Mouse (Mus musculus) hindbrain, embryonic 14.5 days (tissue): ENCODE data around the gene Auts2. TPM values are rescaled to one million over a fixed set of nuclear protein-coding genes. Genes with fewer than 3 reads are reported as not detected.

Experiments used
- ATAC-seq: fragments of 200-750 bp; cut with Nextera tagmentation; 2 replicates; pipeline ENCODE4 v1.8.0; 2017; ENCODE audit warnings: moderate number of reproducible peaks, mild to moderate bottlenecking, moderate TSS enrichment, moderate library complexity; ENCODE audit not compliant: low FRiP score
- DNase-seq: peaks from one replicate; pipeline ENCODE4 v3.0.0-alpha.2; 2015; ENCODE audit warnings: low spot score
- H3K27ac ChIP-seq: fragments of 300-500 bp; sonication (generic); 2 replicates; pipeline ENCODE4 v1.5.1; 2014; ENCODE audit warnings: mild to moderate bottlenecking, moderate library complexity
- H3K27me3 ChIP-seq: fragments of 300-500 bp; sonication (generic); 2 replicates; pipeline ENCODE4 v1.6.1; 2014; ENCODE audit warnings: mild to moderate bottlenecking, low read length, mixed read lengths; ENCODE audit not compliant: control insufficient read depth, insufficient read depth
- H3K36me3 ChIP-seq: fragments of 300-500 bp; sonication (generic); replicated peaks from 2 replicates; pipeline ENCODE4 v1.6.1; 2014; ENCODE audit not compliant: control insufficient read depth, insufficient read depth
- H3K4me1 ChIP-seq: fragments of 300-500 bp; sonication (generic); replicated peaks from 2 replicates; pipeline ENCODE4 v1.6.1; 2014; ENCODE audit warnings: antibody characterized with exemption, low read length, mixed read lengths; ENCODE audit not compliant: control insufficient read depth, insufficient read depth
- H3K4me2 ChIP-seq: fragments of 300-500 bp; sonication (generic); replicated peaks from 2 replicates; pipeline ENCODE4 v1.6.1; 2014; ENCODE audit warnings: mild to moderate bottlenecking, moderate library complexity
- H3K4me3 ChIP-seq: fragments of 300-500 bp; sonication (generic); replicated peaks from 2 replicates; pipeline ENCODE4 v1.5.1; 2014; ENCODE audit warnings: mild to moderate bottlenecking, low read length
- H3K9ac ChIP-seq: fragments of 300-500 bp; sonication (generic); 2 replicates; pipeline ENCODE4 v1.6.1; 2014
- H3K9me3 ChIP-seq: fragments of 300-500 bp; sonication (generic); 2 replicates; pipeline ENCODE4 v1.6.1; 2016; ENCODE audit warnings: low read length; ENCODE audit not compliant: control insufficient read depth
- WGBS: fragments of 180-500 bp; shearing (Covaris S2); extraction: QIAGEN DNeasy Blood & Tissue Kit; methylation state at CpG from one replicate; pipeline ENCODE4 v1.1.7; 2014; 5-methylcytosine and 5-hydroxymethylcytosine counted together
- polyA plus RNA-seq: library from polyadenylated mRNA; unstranded; fragments of >200 nt; fragmentation: Nextera tagmentation; extraction: Ambion mirVana; gene quantifications from 2 replicates; pipeline ENCODE4 v1.2.1, GENCODE M21; 2014

The Auts2 gene
- polyA plus RNA-seq, 1 experiment from 2014 or later = 61.8 TPM

DNA sequence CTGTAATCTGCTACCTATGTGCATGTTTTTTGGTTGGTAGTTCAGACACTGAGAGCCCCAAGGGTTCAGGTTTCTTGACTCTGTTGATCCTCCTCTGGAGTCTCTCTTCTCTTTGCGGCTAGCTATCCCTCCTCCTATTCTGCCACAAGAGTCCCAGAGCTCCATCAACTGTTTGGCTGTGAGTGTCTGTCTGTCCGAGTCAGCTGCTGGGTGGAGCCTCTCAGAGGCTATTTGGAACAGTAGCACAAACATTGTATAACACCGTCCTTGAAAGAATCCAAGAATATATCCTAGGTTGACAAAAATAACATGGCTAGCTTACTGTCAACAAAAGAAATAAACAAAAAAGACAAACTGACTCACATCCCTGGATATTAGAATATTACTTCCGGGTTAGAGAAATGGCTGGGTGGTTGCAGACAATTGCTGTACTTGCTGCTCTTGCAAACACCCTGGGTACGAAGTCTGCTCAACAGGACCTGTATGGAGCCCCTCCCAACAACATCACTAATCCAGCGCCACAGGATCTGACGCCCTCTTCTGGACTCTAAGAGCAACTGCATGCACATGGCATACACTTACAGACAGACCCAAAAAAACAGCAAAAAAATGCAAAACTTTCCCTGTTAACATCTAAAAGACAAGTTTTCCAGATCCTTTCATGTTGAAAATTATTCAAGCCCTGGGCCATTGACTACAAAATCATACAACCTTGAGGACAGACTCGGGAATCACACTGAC is 428.4 kb downstream of the Auts2 start:
- Histone ChIP-seq H3K4me3 (no peak overlapping the region), H3K36me3 (no peaks in the 10 kb centered on the region), H3K27me3 (no peaks in the 10 kb centered on the region), H3K27ac (no peak overlapping the region), H3K9me3 (no peaks in the 10 kb centered on the region), H3K9ac (no peak overlapping the region), H3K4me2 (no peak overlapping the region), H3K4me1 (peaks cover 6% of the 10 kb centered on the region; the same call in 1 of the 2 replicates)
- DNase-seq (no peak), ATAC-seq (no peak)
- 71% methylated on average over 8 of the region's 8 CpGs for WGBS

DNA sequence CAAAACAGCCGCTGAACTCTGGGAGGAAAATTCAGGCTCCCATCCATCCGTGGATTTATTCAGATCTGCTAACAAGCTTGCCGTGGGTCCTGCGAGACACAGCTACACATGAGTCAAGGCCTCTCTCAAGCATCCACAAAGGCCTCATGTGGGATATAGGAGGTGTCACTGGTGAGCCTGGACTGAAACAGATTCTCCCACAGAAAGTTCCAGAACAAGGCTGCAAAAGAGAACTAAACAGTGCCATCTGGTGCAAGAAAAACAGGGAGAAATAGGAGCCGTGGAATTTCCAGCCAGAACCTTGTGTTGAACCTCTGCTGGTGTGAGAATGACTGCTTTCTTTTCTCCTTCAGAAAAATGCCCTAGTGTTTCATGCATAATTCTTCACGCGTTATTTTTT is 429.7 kb downstream of the Auts2 start:
- no peak overlapping the region for H3K4me2 ChIP-seq
- no peak overlapping the region for H3K27ac ChIP-seq
- peak; percentile 69 for DNase-seq
- H3K9ac ChIP-seq = no peak overlapping the region
- H3K36me3 ChIP-seq = no peaks in the 10 kb centered on the region
- WGBS = 69% methylated on average over 7 of the region's 7 CpGs
- no peak; the same call in 1 of the 2 replicates for ATAC-seq
- no peaks in the 10 kb centered on the region for H3K27me3 ChIP-seq
- peaks cover 6% of the 10 kb centered on the region; the same call in 1 of the 2 replicates for H3K4me1 ChIP-seq
- no peak overlapping the region for H3K4me3 ChIP-seq
- H3K9me3 ChIP-seq = no peaks in the 10 kb centered on the region

DNA sequence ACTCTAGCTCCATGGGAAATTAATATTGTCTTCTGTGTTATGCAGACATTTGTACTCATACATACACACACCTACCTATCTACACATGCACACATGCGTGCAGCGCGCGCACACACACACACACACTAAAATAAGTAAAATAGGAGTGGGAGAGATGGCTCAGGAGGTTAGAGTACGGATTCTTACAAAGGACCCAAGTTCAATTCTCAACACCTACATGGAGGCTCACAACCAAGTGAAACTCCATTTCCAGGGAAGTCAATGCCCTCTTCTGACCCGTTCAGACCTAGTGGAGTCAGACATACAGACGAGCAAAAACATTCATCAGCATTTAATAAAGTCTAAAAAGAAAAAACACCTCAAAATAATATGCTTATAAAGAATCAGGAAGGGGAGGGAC is 430.5 kb downstream of the Auts2 start:
- 96% methylated on average over 7 of the region's 7 CpGs for WGBS

DNA sequence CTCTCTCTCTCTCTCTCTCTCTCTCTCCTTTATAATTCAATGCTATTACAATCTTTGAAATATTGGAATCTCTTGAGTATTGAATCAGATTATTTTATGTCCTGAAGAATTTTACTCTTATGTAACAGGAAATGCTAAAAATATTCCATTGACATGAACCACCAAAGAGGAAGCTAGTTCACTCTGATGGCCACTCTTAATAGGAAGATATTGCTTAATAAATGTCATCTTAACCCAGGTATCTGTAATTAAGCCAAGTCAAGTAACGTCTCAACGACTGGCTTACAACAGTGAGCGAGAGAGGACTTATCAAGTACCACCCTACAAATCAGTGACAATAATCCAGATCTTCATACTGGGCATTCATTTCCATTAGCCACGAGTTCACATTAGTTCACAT is 440.7 kb downstream of the Auts2 start:
- Histone ChIP-seq H3K36me3 (no peaks in the 10 kb centered on the region), H3K9ac (no peak overlapping the region), H3K27ac (no peak overlapping the region), H3K4me2 (no peak overlapping the region), H3K4me3 (no peak overlapping the region), H3K4me1 (peaks cover 11% of the 10 kb centered on the region; the same call in 1 of the 2 replicates), H3K27me3 (no peaks in the 10 kb centered on the region), H3K9me3 (no peaks in the 10 kb centered on the region)
- ATAC-seq (no peak), DNase-seq (no peak)
- WGBS = 92% methylated on average over 4 of the region's 4 CpGs

More for the DNA sequence above, 430.5 kb downstream of the Auts2 start:
- H3K9me3 ChIP-seq = no peaks in the 10 kb centered on the region
- no peak overlapping the region for H3K4me3 ChIP-seq
- H3K27ac ChIP-seq = no peak overlapping the region
- peaks cover 6% of the 10 kb centered on the region; the same call in 1 of the 2 replicates for H3K4me1 ChIP-seq
- no peak overlapping the region for H3K9ac ChIP-seq
- no peaks in the 10 kb centered on the region for H3K36me3 ChIP-seq
- no peaks in the 10 kb centered on the region for H3K27me3 ChIP-seq
- DNase-seq (no peak), ATAC-seq (no peak)
- H3K4me2 ChIP-seq = no peak overlapping the region

DNA sequence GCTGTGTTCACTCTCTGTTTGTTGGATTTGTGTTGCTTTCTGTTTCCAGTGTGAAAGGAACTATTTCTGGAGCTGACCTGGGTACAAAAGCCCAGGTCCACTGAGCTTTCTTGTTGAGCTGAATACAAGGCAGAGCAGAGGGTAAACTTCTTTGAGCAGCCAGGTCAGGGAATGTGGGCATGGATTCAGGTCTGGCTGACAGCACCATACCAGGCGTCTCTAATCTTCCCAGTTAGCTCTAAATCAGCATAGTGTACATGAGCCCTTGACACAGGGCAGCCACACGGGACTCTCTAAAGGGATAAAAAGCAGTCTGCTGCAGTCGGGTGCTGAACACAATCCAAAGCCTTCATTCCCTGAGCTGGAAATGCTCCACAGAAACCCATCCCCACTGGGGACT is 444.7 kb downstream of the Auts2 start:
- Histone ChIP-seq H3K27me3 (no peaks in the 10 kb centered on the region), H3K36me3 (no peaks in the 10 kb centered on the region), H3K4me3 (no peak overlapping the region), H3K9me3 (no peaks in the 10 kb centered on the region), H3K9ac (no peak overlapping the region), H3K4me2 (no peak overlapping the region), H3K4me1 (peaks cover 11% of the 10 kb centered on the region; the same call in 1 of the 2 replicates), H3K27ac (no peak overlapping the region)
- DNase-seq (no peak), ATAC-seq (no peak)
- WGBS = 20% methylated on average over 3 of the region's 3 CpGs

GRCm38 (mm10) chr5:132092721-132093120 is 450.4 kb downstream of the Auts2 start:
- Histone ChIP-seq H3K36me3 (no peaks in the 10 kb centered on the region), H3K27me3 (no peaks in the 10 kb centered on the region), H3K9ac (no peak overlapping the region), H3K27ac (no peak overlapping the region), H3K9me3 (no peaks in the 10 kb centered on the region), H3K4me3 (no peak overlapping the region), H3K4me1 (peaks cover 21% of the 10 kb centered on the region; the same call in 1 of the 2 replicates), H3K4me2 (no peak overlapping the region)
- WGBS = 70% methylated on average over 6 of the region's 6 CpGs
- ATAC-seq (no peak), DNase-seq (no peak)

DNA sequence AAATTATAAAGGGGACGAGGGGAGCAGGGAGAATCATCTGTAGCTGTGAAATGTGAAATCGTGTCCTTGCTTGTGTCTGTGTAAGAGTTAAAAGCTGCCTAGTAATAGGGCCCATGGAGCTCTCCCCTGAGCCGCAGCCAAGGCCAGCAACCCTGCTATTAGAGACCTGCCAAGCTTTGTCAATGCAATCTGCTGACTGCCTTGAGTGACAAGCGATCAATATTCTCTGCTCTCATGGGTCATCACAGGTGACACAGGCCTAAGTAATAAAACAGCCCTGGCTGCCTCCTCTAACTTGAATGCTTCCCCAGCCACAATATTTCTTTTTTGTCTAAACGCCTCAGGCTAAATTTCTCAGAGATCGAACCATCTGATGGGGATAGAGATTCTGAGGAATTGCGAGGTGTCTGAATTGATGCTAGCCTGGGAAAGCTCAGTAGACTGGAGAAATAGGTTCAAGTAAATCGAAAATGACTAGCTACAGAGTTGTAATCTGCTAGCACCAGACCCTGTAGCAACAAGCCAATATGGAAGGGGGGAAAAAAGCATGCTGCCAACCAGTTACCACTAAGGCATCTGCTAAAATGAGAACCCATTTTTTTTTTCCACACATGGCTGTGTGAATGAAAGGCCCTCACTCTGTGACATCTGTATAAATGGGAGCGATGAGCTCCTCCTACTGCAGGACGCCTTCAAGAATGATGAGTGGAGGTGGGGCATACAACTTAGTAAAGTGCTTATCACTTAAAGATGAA is 453.5 kb downstream of the Auts2 start:
- no peaks in the 10 kb centered on the region for H3K36me3 ChIP-seq
- H3K9me3 ChIP-seq = no peaks in the 10 kb centered on the region
- no peak overlapping the region for H3K9ac ChIP-seq
- H3K4me3 ChIP-seq = no peak overlapping the region
- H3K27ac ChIP-seq = no peak overlapping the region
- 52% methylated on average over 10 of the region's 10 CpGs for WGBS
- H3K4me1 ChIP-seq = peaks cover 21% of the 10 kb centered on the region; the same call in 1 of the 2 replicates
- no peak overlapping the region for H3K4me2 ChIP-seq
- DNase-seq (no peak), ATAC-seq (no peak)
- H3K27me3 ChIP-seq = no peaks in the 10 kb centered on the region

- no peak overlapping the region for H3K4me2 ChIP-seq
- 71% methylated on average over 3 of the region's 3 CpGs for WGBS
- no peak overlapping the region for H3K9ac ChIP-seq
- H3K36me3 ChIP-seq = no peaks in the 10 kb centered on the region
- no peaks in the 10 kb centered on the region for H3K27me3 ChIP-seq
- no peak overlapping the region for H3K27ac ChIP-seq
- DNase-seq (no peak), ATAC-seq (no peak)
- H3K9me3 ChIP-seq = no peaks in the 10 kb centered on the region
- peaks cover 21% of the 10 kb centered on the region; the same call in 1 of the 2 replicates for H3K4me1 ChIP-seq
- no peak overlapping the region for H3K4me3 ChIP-seq
Observed at GRCm38 (mm10) chr5:132088585-132088984, 454.6 kb downstream of the Auts2 start.

- 47% methylated on average over 8 of the region's 8 CpGs for WGBS
- DNase-seq (no peak), ATAC-seq (no peak)
- Histone ChIP-seq H3K9me3 (no peaks in the 10 kb centered on the region), H3K9ac (no peak overlapping the region), H3K27ac (no peak overlapping the region), H3K4me1 (no peaks in the 10 kb centered on the region), H3K4me2 (no peak overlapping the region), H3K36me3 (no peaks in the 10 kb centered on the region), H3K4me3 (no peak overlapping the region), H3K27me3 (no peaks in the 10 kb centered on the region)
Observed at GRCm38 (mm10) chr5:132083753-132084326, 459.3 kb downstream of the Auts2 start.
